Mouse (Mus musculus): ENCODE measurements around the gene Urah.

GRCm38 (mm10) chr7:140839556-140839955, 4.7 kb downstream of the Urah start:
- no peak for TF ChIP-seq CTCF (IDR thresholded peaks at IDR 0.05; ENCODE audit: low read depth)
- TF ChIP-seq EP300 (optimal IDR thresholded peaks at IDR 0.05): no peak
